Mouse (Mus musculus): ENCODE results near the gene Zfp62. TPM values are rescaled to one million over a fixed set of nuclear protein-coding genes. Genes with fewer than 3 reads are reported as not detected.
"Not testable (repeated sequence)": the region's sequence is repeated elsewhere in the genome, so short reads cannot be mapped to it uniquely, and the experiment has no call there.

Zfp62 gene
- polyA plus RNA-seq, 1 experiment, result 22.1 TPM

- H3K4me3 ChIP-seq (ENCODE audit: insufficient read depth, low read length), result no peak overlapping the region
These were observed 16.6 kb upstream of the Zfp62 start for GRCm38 (mm10) chr11:49186452-49186851.

GRCm38 (mm10) chr11:49186955-49187488 lies 16.1 kb upstream of the Zfp62 start, which contains the start of gene Btnl9:
TSS of gene Btnl9 (minus strand) at chr11:49187159.
- TF ChIP-seq CTCF (IDR thresholded peaks at IDR 0.05; ENCODE audit: extremely low read depth, insufficient read depth, low read length), result no peak
- TF ChIP-seq POLR2A (IDR thresholded peaks at IDR 0.05; ENCODE audit: extremely low read depth, insufficient read depth, low read length), result no peak
- H3K27ac ChIP-seq (ENCODE audit: insufficient read depth, low read length), result no peak within 1 kb of the TSS
- H3K4me3 ChIP-seq (ENCODE audit: insufficient read depth, low read length), result no peak within 1 kb of the TSS
- 0 out of 2 replicates have a peak, but pooled peaks cover 1% of the 10 kb centered on the region for H3K4me1 ChIP-seq (ENCODE audit: control insufficient read depth, insufficient read depth, low read length)

More at GRCm38 (mm10) chr11:49186452-49186851, 16.6 kb upstream of the Zfp62 start:
- no peak for TF ChIP-seq POLR2A (IDR thresholded peaks at IDR 0.05; ENCODE audit: extremely low read depth, insufficient read depth, low read length)
- no peak for TF ChIP-seq CTCF (IDR thresholded peaks at IDR 0.05; ENCODE audit: extremely low read depth, insufficient read depth, low read length)
- 0 out of 2 replicates have a peak, but pooled peaks cover 1% of the 10 kb centered on the region for H3K4me1 ChIP-seq (ENCODE audit: control insufficient read depth, insufficient read depth, low read length)
- H3K27ac ChIP-seq (ENCODE audit: insufficient read depth, low read length), result no peak overlapping the region

- Histone ChIP-seq H3K4me1 (ENCODE audit: control insufficient read depth, insufficient read depth, low read length) (0 out of 2 replicates have a peak, but pooled peaks cover 1% of the 10 kb centered on the region), H3K4me3 (ENCODE audit: insufficient read depth, low read length) (no peak overlapping the region), H3K27ac (ENCODE audit: insufficient read depth, low read length) (no peak overlapping the region)
- TF ChIP-seq CTCF (IDR thresholded peaks at IDR 0.05; ENCODE audit: extremely low read depth, insufficient read depth, low read length) (no peak), POLR2A (IDR thresholded peaks at IDR 0.05; ENCODE audit: extremely low read depth, insufficient read depth, low read length) (no peak)
These were observed 15.4 kb upstream of the Zfp62 start for GRCm38 (mm10) chr11:49187701-49188100.

GRCm38 (mm10) chr11:49189737-49190136 lies 13.4 kb upstream of the Zfp62 start:
- TF ChIP-seq POLR2A (IDR thresholded peaks at IDR 0.05; ENCODE audit: extremely low read depth, insufficient read depth, low read length) (no peak), CTCF (IDR thresholded peaks at IDR 0.05; ENCODE audit: extremely low read depth, insufficient read depth, low read length) (peak; percentile 38; the same call in 1 of the 2 replicates)
- Histone ChIP-seq H3K4me1 (ENCODE audit: control insufficient read depth, insufficient read depth, low read length) (0 out of 2 replicates have a peak, but pooled peaks cover 1% of the 10 kb centered on the region), H3K4me3 (ENCODE audit: insufficient read depth, low read length) (no peak overlapping the region), H3K27ac (ENCODE audit: insufficient read depth, low read length) (no peak overlapping the region)

- no peak for TF ChIP-seq CTCF (IDR thresholded peaks at IDR 0.05; ENCODE audit: extremely low read depth, insufficient read depth, low read length)
- TF ChIP-seq POLR2A (IDR thresholded peaks at IDR 0.05; ENCODE audit: extremely low read depth, insufficient read depth, low read length), result no peak
- no peak overlapping the region for H3K27ac ChIP-seq (ENCODE audit: insufficient read depth, low read length)
- H3K4me1 ChIP-seq (ENCODE audit: control insufficient read depth, insufficient read depth, low read length), result 0 out of 2 replicates have a peak, but pooled peaks cover 1% of the 10 kb centered on the region
- no peak overlapping the region for H3K4me3 ChIP-seq (ENCODE audit: insufficient read depth, low read length)
These were observed 12.0 kb upstream of the Zfp62 start for GRCm38 (mm10) chr11:49191083-49191482.

- not testable (repeated sequence) for H3K27ac ChIP-seq (ENCODE audit: insufficient read depth, low read length); H3K4me3 ChIP-seq (ENCODE audit: insufficient read depth, low read length); H3K4me1 ChIP-seq (ENCODE audit: control insufficient read depth, insufficient read depth, low read length)
These were observed 8.3 kb upstream of the Zfp62 start for GRCm38 (mm10) chr11:49194771-49195170.

GRCm38 (mm10) chr11:49195819-49196322 lies 7.2 kb upstream of the Zfp62 start:
- Histone ChIP-seq H3K27ac (ENCODE audit: insufficient read depth, low read length) (no peak overlapping the region; the same call in 1 of the 2 replicates), H3K4me1 (ENCODE audit: control insufficient read depth, insufficient read depth, low read length) (0 out of 2 replicates have a peak, but pooled peaks cover 1% of the 10 kb centered on the region), H3K4me3 (ENCODE audit: insufficient read depth, low read length) (no peak overlapping the region)
- no peak for TF ChIP-seq CTCF (IDR thresholded peaks at IDR 0.05; ENCODE audit: extremely low read depth, insufficient read depth, low read length)
- TF ChIP-seq POLR2A (IDR thresholded peaks at IDR 0.05; ENCODE audit: extremely low read depth, insufficient read depth, low read length), result no peak

- TF ChIP-seq POLR2A (IDR thresholded peaks at IDR 0.05; ENCODE audit: extremely low read depth, insufficient read depth, low read length) (no peak), CTCF (IDR thresholded peaks at IDR 0.05; ENCODE audit: extremely low read depth, insufficient read depth, low read length) (no peak)
- Histone ChIP-seq H3K27ac (ENCODE audit: insufficient read depth, low read length) (no peak overlapping the region), H3K4me1 (ENCODE audit: control insufficient read depth, insufficient read depth, low read length) (0 out of 2 replicates have a peak, but pooled peaks cover 1% of the 10 kb centered on the region), H3K4me3 (ENCODE audit: insufficient read depth, low read length) (no peak overlapping the region)
These were observed 2.4 kb upstream of the Zfp62 start for GRCm38 (mm10) chr11:49200666-49201065.

- TF ChIP-seq CTCF (IDR thresholded peaks at IDR 0.05; ENCODE audit: extremely low read depth, insufficient read depth, low read length) (no peak), POLR2A (IDR thresholded peaks at IDR 0.05; ENCODE audit: extremely low read depth, insufficient read depth, low read length) (no peak)
- H3K27ac ChIP-seq (ENCODE audit: insufficient read depth, low read length), result no peak overlapping the region
- no peak overlapping the region for H3K4me3 ChIP-seq (ENCODE audit: insufficient read depth, low read length)
- H3K4me1 ChIP-seq (ENCODE audit: control insufficient read depth, insufficient read depth, low read length), result 0 out of 2 replicates have a peak, but pooled peaks cover 1% of the 10 kb centered on the region
These were observed 1.9 kb upstream of the Zfp62 start for GRCm38 (mm10) chr11:49201142-49201541.

GRCm38 (mm10) chr11:49202071-49202470 lies 1.0 kb upstream of the Zfp62 start:
- H3K4me3 ChIP-seq (ENCODE audit: insufficient read depth, low read length), result peak overlapping the region; percentile 98; the same call in 1 of the 2 replicates
- TF ChIP-seq POLR2A (IDR thresholded peaks at IDR 0.05; ENCODE audit: extremely low read depth, insufficient read depth, low read length) (no peak), CTCF (IDR thresholded peaks at IDR 0.05; ENCODE audit: extremely low read depth, insufficient read depth, low read length) (no peak)
- H3K4me1 ChIP-seq (ENCODE audit: control insufficient read depth, insufficient read depth, low read length), result 0 out of 2 replicates have a peak, but pooled peaks cover 1% of the 10 kb centered on the region
- no peak overlapping the region for H3K27ac ChIP-seq (ENCODE audit: insufficient read depth, low read length)
